18 mouse cellular contexts compared by ENCODE assay signal in the genomic region with DNA sequence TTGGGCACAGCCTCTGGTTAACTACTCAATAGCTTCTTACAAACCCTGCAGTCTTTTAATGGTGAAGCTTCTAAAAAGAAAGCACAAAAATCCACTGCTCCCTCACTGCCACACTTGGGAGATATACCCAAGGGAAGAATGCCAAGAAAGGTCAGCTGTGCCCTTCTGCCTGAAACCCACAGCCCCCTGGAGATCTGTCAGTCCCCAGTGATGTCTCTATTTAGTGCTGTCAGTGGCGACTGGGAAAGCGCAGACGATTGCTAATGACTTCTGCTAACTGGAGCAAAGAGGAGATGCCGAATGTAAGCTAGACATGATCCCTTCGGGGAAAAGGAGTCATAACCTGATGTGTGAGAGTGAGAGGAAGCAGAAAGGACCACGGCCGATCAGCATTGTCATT.
DNase-seq lines count a peak whose midpoint lies in the region; ATAC-seq and TF ChIP-seq lines count a peak whose summit lies in the region.
"Had no signal": no experiment of that assay in that cellular context is flagged by ENCODE, and none has a peak within 500 bp of the region (broad histone marks: within the 10 kb centered on the region; RNA-seq: fewer than 3 reads in every experiment).

No protein-coding gene starts in this region.

- no peak overlapping the region for H3K9ac ChIP-seq in forebrain, embryonic 14.5 days (ENCODE audit: low read length)
- H3K9ac ChIP-seq in hindbrain, embryonic 14.5 days: no peak overlapping the region
- H3K9ac ChIP-seq in midbrain, embryonic 16.5 days (ENCODE audit: low read depth, low read length): no peak overlapping the region
- H3K9ac ChIP-seq: embryonic facial prominence, embryonic 12.5 days; lung, embryonic 14.5 days had no signal

- 43% methylated on average over 7 of the region's 7 CpGs for whole genome bisulfite sequencing in forebrain, embryonic 14.5 days
- 84% methylated on average over 7 of the region's 7 CpGs for WGBS in forebrain, embryonic 10.5 days
- 58% methylated on average over 7 of the region's 7 CpGs for WGBS in hindbrain, embryonic 10.5 days
- WGBS in hindbrain, embryonic 14.5 days: 21% methylated on average over 7 of the region's 7 CpGs
- WGBS in midbrain, embryonic 16.5 days: 17% methylated on average over 7 of the region's 7 CpGs
- WGBS in thymus, adult 2 months: 94% methylated on average over 7 of the region's 7 CpGs

- H3K4me2 ChIP-seq in forebrain, embryonic 14.5 days (ENCODE audit: low read length): 0 out of 2 replicates have a peak overlapping the region, but pooled peaks have one; percentile 13
- peak overlapping the region; percentile 56 for H3K4me2 ChIP-seq in hindbrain, embryonic 14.5 days (replicated peaks)
- peak overlapping the region; percentile 64 for H3K4me2 ChIP-seq in midbrain, embryonic 16.5 days (ENCODE audit: low read length)
- H3K4me2 ChIP-seq: embryonic facial prominence, embryonic 12.5 days; liver, embryonic 11.5 days; lung, embryonic 14.5 days had no signal

- H3K27me3 ChIP-seq in forebrain, embryonic 14.5 days (replicated peaks; ENCODE audit: control insufficient read depth, insufficient read depth, low read length): no peaks in the 10 kb centered on the region
- H3K27me3 ChIP-seq in forebrain, embryonic 10.5 days (ENCODE audit: poor library complexity, severe bottlenecking): peaks cover 9% of the 10 kb centered on the region; the same call in 1 of the 2 replicates
- H3K27me3 ChIP-seq in hindbrain, embryonic 10.5 days (ENCODE audit: insufficient read depth, poor library complexity, severe bottlenecking): no peaks in the 10 kb centered on the region
- H3K27me3 ChIP-seq in hindbrain, embryonic 14.5 days (ENCODE audit: control insufficient read depth, insufficient read depth, low read length): no peaks in the 10 kb centered on the region
- H3K27me3 ChIP-seq in midbrain, embryonic 16.5 days (ENCODE audit: control insufficient read depth, insufficient read depth, low read depth, low read length): no peaks in the 10 kb centered on the region
- no peaks in the 10 kb centered on the region for H3K27me3 ChIP-seq in thymus, adult 2 months (ENCODE audit: control insufficient read depth, insufficient read depth, low read length)
- H3K27me3 ChIP-seq: embryonic facial prominence, embryonic 12.5 days had no signal

- no peak for ATAC-seq in forebrain, embryonic 14.5 days
- ATAC-seq in hindbrain, embryonic 14.5 days (ENCODE audit: low FRiP score): peak; percentile 12; the same call in 1 of the 2 replicates
- no peak for ATAC-seq in midbrain, embryonic 16.5 days
- ATAC-seq: inflammation-experienced regulatory T-cells, adult 6 months had no signal

- H3K4me1 ChIP-seq in forebrain, embryonic 14.5 days (ENCODE audit: control insufficient read depth, insufficient read depth, low read length): peaks cover 22% of the 10 kb centered on the region
- H3K4me1 ChIP-seq in forebrain, embryonic 10.5 days: peaks cover 21% of the 10 kb centered on the region
- peaks cover 29% of the 10 kb centered on the region for H3K4me1 ChIP-seq in hindbrain, embryonic 10.5 days (replicated peaks)
- H3K4me1 ChIP-seq in hindbrain, embryonic 14.5 days (replicated peaks; ENCODE audit: control insufficient read depth, insufficient read depth, low read length): peaks cover 39% of the 10 kb centered on the region
- H3K4me1 ChIP-seq in midbrain, embryonic 16.5 days (ENCODE audit: control insufficient read depth, insufficient read depth, low read length): peaks cover 31% of the 10 kb centered on the region
- H3K4me1 ChIP-seq in thymus, adult 2 months (replicated peaks; ENCODE audit: control insufficient read depth, insufficient read depth, low read length): no peaks in the 10 kb centered on the region
- H3K4me1 ChIP-seq: embryonic facial prominence, embryonic 12.5 days had no signal

- H3K4me3 ChIP-seq in forebrain, embryonic 14.5 days (ENCODE audit: low read depth, low read length): no peak overlapping the region
- no peak overlapping the region for H3K4me3 ChIP-seq in forebrain, embryonic 10.5 days
- no peak overlapping the region for H3K4me3 ChIP-seq in hindbrain, embryonic 10.5 days
- no peak overlapping the region for H3K4me3 ChIP-seq in hindbrain, embryonic 14.5 days (replicated peaks; ENCODE audit: low read length)
- no peak overlapping the region for H3K4me3 ChIP-seq in midbrain, embryonic 16.5 days (ENCODE audit: low read depth, low read length)
- H3K4me3 ChIP-seq in thymus, adult 2 months (ENCODE audit: control insufficient read depth, insufficient read depth, low read length): no peak overlapping the region
- H3K4me3 ChIP-seq: embryonic facial prominence, embryonic 12.5 days; limb, embryonic 10.5 days had no signal

- H3K9me3 ChIP-seq in forebrain, embryonic 14.5 days (replicated peaks; ENCODE audit: control insufficient read depth, low read length): no peaks in the 10 kb centered on the region
- H3K9me3 ChIP-seq in forebrain, embryonic 10.5 days: no peaks in the 10 kb centered on the region
- no peaks in the 10 kb centered on the region for H3K9me3 ChIP-seq in hindbrain, embryonic 10.5 days
- no peaks in the 10 kb centered on the region for H3K9me3 ChIP-seq in hindbrain, embryonic 14.5 days (ENCODE audit: control insufficient read depth, low read length)
- no peaks in the 10 kb centered on the region for H3K9me3 ChIP-seq in midbrain, embryonic 16.5 days (replicated peaks; ENCODE audit: control insufficient read depth, low read length, poor library complexity, severe bottlenecking)
- H3K9me3 ChIP-seq: embryonic facial prominence, embryonic 12.5 days; limb, embryonic 10.5 days had no signal

- no peaks in the 10 kb centered on the region for H3K36me3 ChIP-seq in forebrain, embryonic 14.5 days (ENCODE audit: control insufficient read depth, insufficient read depth, low read length)
- no peaks in the 10 kb centered on the region for H3K36me3 ChIP-seq in forebrain, embryonic 10.5 days (replicated peaks)
- H3K36me3 ChIP-seq in hindbrain, embryonic 10.5 days: no peaks in the 10 kb centered on the region
- no peaks in the 10 kb centered on the region for H3K36me3 ChIP-seq in hindbrain, embryonic 14.5 days (replicated peaks; ENCODE audit: control insufficient read depth, insufficient read depth)
- H3K36me3 ChIP-seq in midbrain, embryonic 16.5 days (ENCODE audit: control insufficient read depth, insufficient read depth, low read length): no peaks in the 10 kb centered on the region
- H3K36me3 ChIP-seq in thymus, adult 2 months (ENCODE audit: control insufficient read depth, insufficient read depth, low read length): no peaks in the 10 kb centered on the region
- H3K36me3 ChIP-seq: embryonic facial prominence, embryonic 12.5 days; limb, embryonic 10.5 days had no signal

- no peak for TF ChIP-seq CTCF in thymus, adult 2 months (IDR thresholded peaks at IDR 0.05; ENCODE audit: borderline replicate concordance, control insufficient read depth, extremely low read depth, insufficient read depth, low read length, poor library complexity)

- TF ChIP-seq POLR2A in thymus, adult 2 months (IDR thresholded peaks at IDR 0.05; ENCODE audit: control insufficient read depth, extremely low read depth, insufficient read depth, low read length, poor library complexity): no peak

- peak; percentile 45 for DNase-seq in forebrain, embryonic 14.5 days (ENCODE audit: low spot score)
- DNase-seq in forebrain, embryonic 10.5 days (ENCODE audit: extremely low spot score, low spot score): no peak
- DNase-seq in hindbrain, embryonic 10.5 days (ENCODE audit: low spot score): no peak
- DNase-seq in hindbrain, embryonic 14.5 days (ENCODE audit: low spot score): no peak
- no peak for DNase-seq in thymus, adult 2 months
- no peak for DNase-seq in kidney, adult 18-20 months
- DNase-seq in layer of hippocampus, adult 9-10 months (ENCODE audit: low spot score): no peak
- DNase-seq: adrenal gland, postnatal 36 days; gastrocnemius, postnatal 14 days; heart, postnatal 10 days; lung, embryonic 14.5 days; lung, postnatal 4 days; right cerebral cortex, postnatal 14 days had no signal

- no peak overlapping the region for H3K27ac ChIP-seq in forebrain, embryonic 14.5 days (ENCODE audit: low read depth, low read length)
- H3K27ac ChIP-seq in forebrain, embryonic 10.5 days: no peak overlapping the region
- H3K27ac ChIP-seq in hindbrain, embryonic 10.5 days: peak overlapping the region; percentile 6; the same call in 1 of the 2 replicates
- H3K27ac ChIP-seq in hindbrain, embryonic 14.5 days: no peak overlapping the region
- H3K27ac ChIP-seq in midbrain, embryonic 16.5 days (ENCODE audit: low read length): no peak overlapping the region
- no peak overlapping the region for H3K27ac ChIP-seq in thymus, adult 2 months (ENCODE audit: control insufficient read depth, insufficient read depth, low read length)
- H3K27ac ChIP-seq: embryonic facial prominence, embryonic 12.5 days; limb, embryonic 10.5 days had no signal

Comparison
In these comparisons a context has a peak if more than half of its experiments do, and no peak if none do; other contexts are left out.
1. H3K4me2 ChIP-seq: peak in every context shown above with its lines; median percentile 64 in midbrain, embryonic 16.5 days; 56 in hindbrain, embryonic 14.5 days; 13 in forebrain, embryonic 14.5 days.